Mouse (Mus musculus): ENCODE measurements around the gene Nav3. TPM values are rescaled to one million over a fixed set of nuclear protein-coding genes. Genes with fewer than 3 reads are reported as not detected.
A peak's percentile ranks its signal among the peaks of the same experiment; 100 is the strongest.

Gene Nav3
- polyA plus RNA-seq, 1 experiment: 0.30 TPM

GRCm38 (mm10) chr10:110455063-110455837 lies 754 bp downstream of the Nav3 start:
- 2% methylated on average over 45 of the region's 45 CpGs for WGBS

GRCm38 (mm10) chr10:110453566-110453965 lies 2.4 kb downstream of the Nav3 start:
- no peak for TF ChIP-seq CTCF (IDR thresholded peaks at IDR 0.05; ENCODE audit: extremely low read depth, insufficient read length, insufficient replicate concordance, low read depth, low read length)
- TF ChIP-seq POLR2A (IDR thresholded peaks at IDR 0.05; ENCODE audit: low read depth, low read length): no peak
- H3K27me3 ChIP-seq (ENCODE audit: control insufficient read depth, insufficient read depth, low read length): peaks cover 22% of the 10 kb centered on the region
- 46% methylated on average over 5 of the region's 5 CpGs for WGBS

More at GRCm38 (mm10) chr10:110455063-110455837, 754 bp downstream of the Nav3 start:
- Histone ChIP-seq H3K4me1 (ENCODE audit: control insufficient read depth, insufficient read depth, insufficient read length, low read length) (peaks cover 2% of the 10 kb centered on the region; the same call in 1 of the 2 replicates), H3K4me3 (ENCODE audit: low read depth, low read length) (peak overlapping the region; percentile 60), H3K27me3 (ENCODE audit: control insufficient read depth, insufficient read depth, low read length) (peaks cover 22% of the 10 kb centered on the region), H3K36me3 (ENCODE audit: control insufficient read depth, insufficient read depth, low read length) (no peaks in the 10 kb centered on the region), H3K27ac (ENCODE audit: insufficient read depth, low read depth, low read length) (no peak overlapping the region)
- no peak for TF ChIP-seq CTCF (IDR thresholded peaks at IDR 0.05; ENCODE audit: extremely low read depth, insufficient read length, insufficient replicate concordance, low read depth, low read length)
- TF ChIP-seq POLR2A (IDR thresholded peaks at IDR 0.05; ENCODE audit: low read depth, low read length): no peak

GRCm38 (mm10) chr10:110440396-110440795 lies 15.6 kb downstream of the Nav3 start:
- no peak overlapping the region for H3K27ac ChIP-seq (ENCODE audit: insufficient read depth, low read depth, low read length)
- H3K4me3 ChIP-seq (ENCODE audit: low read depth, low read length): no peak overlapping the region
- no peaks in the 10 kb centered on the region for H3K27me3 ChIP-seq (ENCODE audit: control insufficient read depth, insufficient read depth, low read length)
- no peaks in the 10 kb centered on the region for H3K36me3 ChIP-seq (ENCODE audit: control insufficient read depth, insufficient read depth, low read length)
- no peak for TF ChIP-seq CTCF (IDR thresholded peaks at IDR 0.05; ENCODE audit: extremely low read depth, insufficient read length, insufficient replicate concordance, low read depth, low read length)
- TF ChIP-seq POLR2A (IDR thresholded peaks at IDR 0.05; ENCODE audit: low read depth, low read length): no peak
- 83% methylated on average over 2 of the region's 2 CpGs for WGBS
- H3K4me1 ChIP-seq (ENCODE audit: control insufficient read depth, insufficient read depth, insufficient read length, low read length): no peaks in the 10 kb centered on the region

More at GRCm38 (mm10) chr10:110453566-110453965, 2.4 kb downstream of the Nav3 start:
- H3K36me3 ChIP-seq (ENCODE audit: control insufficient read depth, insufficient read depth, low read length): no peaks in the 10 kb centered on the region
- no peak overlapping the region for H3K27ac ChIP-seq (ENCODE audit: insufficient read depth, low read depth, low read length)
- H3K4me3 ChIP-seq (ENCODE audit: low read depth, low read length): no peak overlapping the region
- peaks cover 2% of the 10 kb centered on the region; the same call in 1 of the 2 replicates for H3K4me1 ChIP-seq (ENCODE audit: control insufficient read depth, insufficient read depth, insufficient read length, low read length)

GRCm38 (mm10) chr10:110431078-110431477 lies 24.9 kb downstream of the Nav3 start:
- Histone ChIP-seq H3K36me3 (ENCODE audit: control insufficient read depth, insufficient read depth, low read length) (no peaks in the 10 kb centered on the region), H3K27me3 (ENCODE audit: control insufficient read depth, insufficient read depth, low read length) (no peaks in the 10 kb centered on the region), H3K4me3 (ENCODE audit: low read depth, low read length) (no peak overlapping the region), H3K4me1 (ENCODE audit: control insufficient read depth, insufficient read depth, insufficient read length, low read length) (no peaks in the 10 kb centered on the region), H3K27ac (ENCODE audit: insufficient read depth, low read depth, low read length) (no peak overlapping the region)
- 93% methylated on average over 3 of the region's 3 CpGs for WGBS
- TF ChIP-seq CTCF (IDR thresholded peaks at IDR 0.05; ENCODE audit: extremely low read depth, insufficient read length, insufficient replicate concordance, low read depth, low read length): no peak
- no peak for TF ChIP-seq POLR2A (IDR thresholded peaks at IDR 0.05; ENCODE audit: low read depth, low read length)

- no peak overlapping the region for H3K4me3 ChIP-seq (ENCODE audit: low read depth, low read length)
- no peaks in the 10 kb centered on the region for H3K4me1 ChIP-seq (ENCODE audit: control insufficient read depth, insufficient read depth, insufficient read length, low read length)
- H3K27me3 ChIP-seq (ENCODE audit: control insufficient read depth, insufficient read depth, low read length): no peaks in the 10 kb centered on the region
- TF ChIP-seq CTCF (IDR thresholded peaks at IDR 0.05; ENCODE audit: extremely low read depth, insufficient read length, insufficient replicate concordance, low read depth, low read length) (no peak), POLR2A (IDR thresholded peaks at IDR 0.05; ENCODE audit: low read depth, low read length) (no peak)
- no peak overlapping the region for H3K27ac ChIP-seq (ENCODE audit: insufficient read depth, low read depth, low read length)
- no peaks in the 10 kb centered on the region for H3K36me3 ChIP-seq (ENCODE audit: control insufficient read depth, insufficient read depth, low read length)
- 76% methylated on average over 6 of the region's 6 CpGs for whole genome bisulfite sequencing
Measured at GRCm38 (mm10) chr10:110429578-110429977, 26.4 kb downstream of the Nav3 start.

GRCm38 (mm10) chr10:110429052-110429451 lies 27.0 kb downstream of the Nav3 start:
- Histone ChIP-seq H3K27ac (ENCODE audit: insufficient read depth, low read depth, low read length) (no peak overlapping the region), H3K27me3 (ENCODE audit: control insufficient read depth, insufficient read depth, low read length) (no peaks in the 10 kb centered on the region)
- 84% methylated on average over 2 of the region's 2 CpGs for WGBS

GRCm38 (mm10) chr10:110421533-110421932 lies 34.5 kb downstream of the Nav3 start:
- TF ChIP-seq CTCF (IDR thresholded peaks at IDR 0.05; ENCODE audit: extremely low read depth, insufficient read length, insufficient replicate concordance, low read depth, low read length) (no peak), POLR2A (IDR thresholded peaks at IDR 0.05; ENCODE audit: low read depth, low read length) (no peak)
- H3K4me3 ChIP-seq (ENCODE audit: low read depth, low read length): no peak overlapping the region
- 79% methylated on average over 5 of the region's 5 CpGs for WGBS
- H3K27me3 ChIP-seq (ENCODE audit: control insufficient read depth, insufficient read depth, low read length): no peaks in the 10 kb centered on the region
- no peaks in the 10 kb centered on the region for H3K36me3 ChIP-seq (ENCODE audit: control insufficient read depth, insufficient read depth, low read length)
- H3K27ac ChIP-seq (ENCODE audit: insufficient read depth, low read depth, low read length): no peak overlapping the region
- H3K4me1 ChIP-seq (ENCODE audit: control insufficient read depth, insufficient read depth, insufficient read length, low read length): no peaks in the 10 kb centered on the region

More at GRCm38 (mm10) chr10:110429052-110429451, 27.0 kb downstream of the Nav3 start:
- Histone ChIP-seq H3K36me3 (ENCODE audit: control insufficient read depth, insufficient read depth, low read length) (no peaks in the 10 kb centered on the region), H3K4me3 (ENCODE audit: low read depth, low read length) (no peak overlapping the region), H3K4me1 (ENCODE audit: control insufficient read depth, insufficient read depth, insufficient read length, low read length) (no peaks in the 10 kb centered on the region)
- TF ChIP-seq CTCF (IDR thresholded peaks at IDR 0.05; ENCODE audit: extremely low read depth, insufficient read length, insufficient replicate concordance, low read depth, low read length): no peak
- TF ChIP-seq POLR2A (IDR thresholded peaks at IDR 0.05; ENCODE audit: low read depth, low read length): no peak
